Mouse (Mus musculus): ENCODE measurements at regions not wholly inside any gene's neighbourhood (a gene's known extent, or its start where the extent isn't known, plus 50 kb on each side); places are given as distances from the start of the nearest gene placed in this dataset.

DNA sequence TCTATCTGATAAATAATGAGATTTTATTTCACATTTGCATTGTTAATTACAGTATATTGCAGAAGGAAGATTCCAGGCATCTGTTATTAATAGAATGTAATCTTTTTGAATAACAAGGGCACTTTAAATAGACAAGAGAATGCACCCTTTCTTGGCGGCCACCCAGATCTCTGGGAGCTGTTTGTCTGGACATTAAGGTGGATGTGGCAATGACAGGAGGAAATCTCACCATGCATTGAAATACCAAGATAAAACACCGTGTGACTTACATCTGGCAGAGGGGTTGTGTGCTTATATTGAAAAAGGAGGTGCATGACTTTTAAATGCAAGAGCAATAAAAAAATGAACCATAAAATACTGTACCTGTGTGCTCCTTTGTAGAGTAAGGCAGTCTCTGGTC lies 171.0 kb upstream of the Meis1 start (continued):
- no peak for TF ChIP-seq ZNF384 (IDR thresholded peaks at IDR 0.05; ENCODE audit: low read depth, low read length)

DNA sequence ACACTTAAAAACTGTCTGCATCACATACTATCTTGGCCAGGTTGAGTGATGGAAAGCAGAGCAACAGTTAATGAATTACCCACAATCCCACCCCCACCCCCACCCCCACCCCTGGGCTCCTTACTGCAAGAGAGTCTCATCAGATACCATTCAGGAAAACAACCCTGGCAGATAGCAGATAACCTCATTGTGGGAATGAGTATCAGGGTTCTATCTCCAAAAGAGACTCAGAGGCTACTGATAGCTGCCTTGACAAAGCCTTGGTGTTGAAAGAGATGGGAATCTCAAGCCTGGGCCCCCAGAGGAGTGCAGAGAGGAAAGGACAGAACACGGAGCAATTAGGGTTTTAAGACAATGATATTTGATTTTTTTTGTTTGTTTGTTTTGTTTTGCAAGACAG lies 175.7 kb upstream of the Meis1 start:
- Histone ChIP-seq H3K4me2 (ENCODE audit: insufficient read depth, low read depth, poor library complexity, severe bottlenecking) (no peak overlapping the region), H3K36me3 (replicated peaks in 1 of 2; ENCODE audit: control insufficient read depth in 1 of 2, insufficient read depth in 1 of 2, low read length in 1 of 2) (no peaks in the 10 kb centered on the region), H3K27ac (ENCODE audit: insufficient read depth, low read depth) (no peak overlapping the region), H3K4me3 (replicated peaks in 1 of 3; ENCODE audit: low read depth in 2 of 3, low read length in 2 of 3, poor library complexity in 1 of 3) (no peak overlapping the region), H3K27me3 (replicated peaks) (no peaks in the 10 kb centered on the region), H3K9ac (ENCODE audit: insufficient read depth, low read depth) (no peak overlapping the region), H3K9me3 (replicated peaks; ENCODE audit: low read length) (no peaks in the 10 kb centered on the region), H3K79me2 (replicated peaks; ENCODE audit: control insufficient read depth, extremely low read depth, insufficient read depth, poor library complexity, severe bottlenecking) (no peaks in the 10 kb centered on the region), H3K4me1 (ENCODE audit: control insufficient read depth in 1 of 2, insufficient read depth in 2 of 2) (peaks cover 3 to 8% of the 10 kb centered on the region in 2 experiments; a peak in 3 of 4 replicates)
- dilution Hi-C loops (cut with MboI; ENCODE audit: extremely low pct_ligation_motif_present, extremely low pct_unique_long_range_greater_than_20kb, low sequenced_read_pairs) = no loop called here
- DNase-seq (ENCODE audit: extremely low read depth) = no peak
- TF ChIP-seq PAX5 (IDR thresholded peaks at IDR 0.05; ENCODE audit: low read length) = no peak
- TF ChIP-seq USF2 (conservative IDR thresholded peaks at IDR 0.05; ENCODE audit: low read depth, low read length) = no peak
- no peak for TF ChIP-seq MAX (IDR thresholded peaks at IDR 0.05; ENCODE audit: low read length)
- no peak for TF ChIP-seq JUN (IDR thresholded peaks at IDR 0.05; ENCODE audit: insufficient read depth, low read depth, low read length)
- no peak for TF ChIP-seq JUND (conservative IDR thresholded peaks at IDR 0.05; ENCODE audit: low read depth, low read length)
- no peak for TF ChIP-seq BHLHE40 (IDR thresholded peaks at IDR 0.05; ENCODE audit: low read depth, low read length)
- no peak for TF ChIP-seq MYC (IDR thresholded peaks at IDR 0.05; ENCODE audit: low read depth, low read length)
- no peak for TF ChIP-seq ZKSCAN1 (IDR thresholded peaks at IDR 0.05; ENCODE audit: borderline replicate concordance, low read depth, low read length)
- no peak for TF ChIP-seq E2F4 (IDR thresholded peaks at IDR 0.05; ENCODE audit: insufficient replicate concordance, low read depth, low read length)
- no peak for TF ChIP-seq ZNF384 (IDR thresholded peaks at IDR 0.05; ENCODE audit: low read depth, low read length)
- no peak for TF ChIP-seq ETS1 (conservative IDR thresholded peaks at IDR 0.05; ENCODE audit: low read depth, low read length)
- TF ChIP-seq USF1 (IDR thresholded peaks at IDR 0.05; ENCODE audit: low read depth, low read length) = no peak
- TF ChIP-seq MAZ (IDR thresholded peaks at IDR 0.05; ENCODE audit: low read depth, low read length) = no peak
- no peak for TF ChIP-seq MXI1 (IDR thresholded peaks at IDR 0.05; ENCODE audit: low read depth, low read length)
- TF ChIP-seq RAD21 (IDR thresholded peaks at IDR 0.05; ENCODE audit: low read depth, low read length) = no peak
- TF ChIP-seq TCF12 (IDR thresholded peaks at IDR 0.05; ENCODE audit: low read depth, low read length) = no peak
- TF ChIP-seq KAT2A (IDR thresholded peaks at IDR 0.05; ENCODE audit: insufficient replicate concordance, low read length) = no peak
- no peak for TF ChIP-seq ZMIZ1 (IDR thresholded peaks at IDR 0.05; ENCODE audit: low read depth, low read length)
- in situ Hi-C loops (cut with MboI; ENCODE audit: low pct_ligation_motif_present, low pct_unique_long_range_greater_than_20kb, low sequenced_read_pairs) = no loop called here

DNA sequence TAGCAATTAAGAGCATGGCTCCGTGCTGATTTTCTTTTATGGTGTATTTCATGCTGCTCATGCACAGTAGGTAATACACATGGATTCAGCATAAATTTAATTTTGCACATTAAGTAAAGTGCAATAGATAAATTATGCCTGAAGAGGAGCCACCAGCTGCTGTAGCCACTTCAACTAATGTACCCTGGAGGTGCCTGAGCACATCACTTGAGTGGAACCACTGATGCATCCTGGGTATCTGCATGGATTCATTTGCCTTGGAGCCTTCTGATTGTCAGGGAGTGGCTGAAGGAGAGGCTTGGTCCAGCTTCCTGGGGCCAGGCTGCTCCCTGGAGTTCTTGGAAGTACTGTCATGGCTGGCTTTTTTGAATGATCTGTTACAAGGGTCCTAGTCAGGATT lies 179.0 kb upstream of the Meis1 start:
- H3K9me3 ChIP-seq (replicated peaks; ENCODE audit: low read length) = no peaks in the 10 kb centered on the region
- dilution Hi-C loops (cut with MboI; ENCODE audit: extremely low pct_ligation_motif_present, extremely low pct_unique_long_range_greater_than_20kb, low sequenced_read_pairs) (no loop called here), in situ Hi-C loops (cut with MboI; ENCODE audit: low pct_ligation_motif_present, low pct_unique_long_range_greater_than_20kb, low sequenced_read_pairs) (no loop called here)
- H3K4me3 ChIP-seq (replicated peaks in 1 of 3; ENCODE audit: low read depth in 2 of 3, low read length in 2 of 3, poor library complexity in 1 of 3) = no peak overlapping the region
- H3K27ac ChIP-seq (ENCODE audit: insufficient read depth, low read depth) = no peak overlapping the region
- H3K27me3 ChIP-seq (replicated peaks) = no peaks in the 10 kb centered on the region
- DNase-seq (ENCODE audit: extremely low read depth) = no peak
- peaks cover 0 to 6% of the 10 kb centered on the region in 2 experiments; a peak in 1 of 4 replicates for H3K4me1 ChIP-seq (ENCODE audit: control insufficient read depth in 1 of 2, insufficient read depth in 2 of 2)
- no peak overlapping the region for H3K4me2 ChIP-seq (ENCODE audit: insufficient read depth, low read depth, poor library complexity, severe bottlenecking)
- H3K79me2 ChIP-seq (replicated peaks; ENCODE audit: control insufficient read depth, extremely low read depth, insufficient read depth, poor library complexity, severe bottlenecking) = no peaks in the 10 kb centered on the region
- TF ChIP-seq TBP (conservative IDR thresholded peaks at IDR 0.05; ENCODE audit: low read depth, low read length) (no peak), EP300 (IDR thresholded peaks at IDR 0.05; ENCODE audit: low read length) (no peak), CHD1 (IDR thresholded peaks at IDR 0.05; ENCODE audit: low read depth, low read length) (no peak), CTCF (conservative IDR thresholded peaks at IDR 0.05 in 1 of 2, IDR thresholded peaks at IDR 0.05 in 1 of 2; ENCODE audit: low read depth in 2 of 2, low read length in 2 of 2) (no peak), MAFK (IDR thresholded peaks at IDR 0.05; ENCODE audit: insufficient replicate concordance, low read length) (no peak), IRF4 (IDR thresholded peaks at IDR 0.05; ENCODE audit: low read depth, low read length) (no peak), NELFE (IDR thresholded peaks at IDR 0.05; ENCODE audit: low read depth, low read length) (no peak), USF2 (conservative IDR thresholded peaks at IDR 0.05; ENCODE audit: low read depth, low read length) (no peak), E2F4 (IDR thresholded peaks at IDR 0.05; ENCODE audit: insufficient replicate concordance, low read depth, low read length) (no peak), USF1 (IDR thresholded peaks at IDR 0.05; ENCODE audit: low read depth, low read length) (no peak), KAT2A (IDR thresholded peaks at IDR 0.05; ENCODE audit: insufficient replicate concordance, low read length) (no peak), RAD21 (IDR thresholded peaks at IDR 0.05; ENCODE audit: low read depth, low read length) (no peak), MEF2A (IDR thresholded peaks at IDR 0.05; ENCODE audit: borderline replicate concordance, low read depth, low read length) (no peak), NRF1 (IDR thresholded peaks at IDR 0.05; ENCODE audit: low read depth, low read length) (no peak), MAZ (IDR thresholded peaks at IDR 0.05; ENCODE audit: low read depth, low read length) (no peak), GABPA (IDR thresholded peaks at IDR 0.05; ENCODE audit: insufficient replicate concordance, low read depth, low read length) (no peak), JUND (conservative IDR thresholded peaks at IDR 0.05; ENCODE audit: low read depth, low read length) (no peak), MYC (IDR thresholded peaks at IDR 0.05; ENCODE audit: low read depth, low read length) (no peak)
- no peaks in the 10 kb centered on the region for H3K36me3 ChIP-seq (replicated peaks in 1 of 2; ENCODE audit: control insufficient read depth in 1 of 2, insufficient read depth in 1 of 2, low read length in 1 of 2)
- no peak overlapping the region for H3K9ac ChIP-seq (ENCODE audit: insufficient read depth, low read depth)
